Mouse (Mus musculus): ENCODE measurements around the gene Togaram1. TPM values are rescaled to one million over a fixed set of nuclear protein-coding genes. Genes with fewer than 3 reads are reported as not detected.
A peak's percentile ranks its signal among the peaks of the same experiment; 100 is the strongest.

Togaram1 gene
- total and polyA plus RNA-seq, 3 experiments: 14.8 to 22.7 (median 15.9) TPM

- TF ChIP-seq KAT2A (conservative IDR thresholded peaks at IDR 0.05; ENCODE audit: low read depth, low read length) (peak; percentile 100), POLR2AphosphoS5 (IDR thresholded peaks at IDR 0.05; ENCODE audit: borderline replicate concordance, low read depth, low read length) (no peak), E2F4 (IDR thresholded peaks at IDR 0.05; ENCODE audit: borderline replicate concordance, low read depth, low read length) (no peak), UBTF (IDR thresholded peaks at IDR 0.05; ENCODE audit: borderline replicate concordance, insufficient read depth, low read depth, low read length) (no peak), ETS1 (IDR thresholded peaks at IDR 0.05; ENCODE audit: low read depth, low read length) (peak; percentile 55)
Observed at GRCm38 (mm10) chr12:64965124-64966026, at the start of gene Togaram1, which contains the start of gene Klhl28 (continued).

GRCm38 (mm10) chr12:64916735-64917134 lies 48.9 kb upstream of the Togaram1 start:
- H3K4me3 ChIP-seq (ENCODE audit: control insufficient read depth in 1 of 2, insufficient read depth in 1 of 2, low read depth in 2 of 2, low read length in 2 of 2): peak overlapping the region in 1 of 2 experiments; percentile 62; a peak in 1 of 4 replicates
- no peak overlapping the region for H3K27ac ChIP-seq (ENCODE audit: control insufficient read depth, low read depth, low read length)
- peak; percentile 23 for DNase-seq (ENCODE audit: low read depth, low spot score)
- H3K9ac ChIP-seq (ENCODE audit: control insufficient read depth, low read depth, low read length, poor library complexity, severe bottlenecking): peak overlapping the region; percentile 18; the same call in 1 of the 2 replicates
- peaks cover 2% of the 10 kb centered on the region; the same call in 1 of the 2 replicates for H3K79me2 ChIP-seq (ENCODE audit: control insufficient read depth, insufficient read depth, low read length, poor library complexity)
- H3K27me3 ChIP-seq (ENCODE audit: control insufficient read depth in 1 of 2, insufficient read depth in 2 of 2, low read length in 2 of 2): no peaks in the 10 kb centered on the region
- no peaks in the 10 kb centered on the region for H3K9me3 ChIP-seq (replicated peaks; ENCODE audit: insufficient read depth, low read length)
- H3K4me1 ChIP-seq (ENCODE audit: control insufficient read depth in 1 of 2, insufficient read depth in 2 of 2, low read length in 2 of 2): peaks cover 2 to 3% of the 10 kb centered on the region in 2 experiments; a peak in 2 of 4 replicates
- peaks cover 0 to 7% of the 10 kb centered on the region in 2 experiments; a peak in 2 of 4 replicates for H3K36me3 ChIP-seq (ENCODE audit: control insufficient read depth in 1 of 2, insufficient read depth in 2 of 2, low read length in 2 of 2)
- TF ChIP-seq ETS1 (IDR thresholded peaks at IDR 0.05; ENCODE audit: low read depth, low read length): 0 out of 2 replicates have a peak, but pooled peaks have one; percentile 12
- TF ChIP-seq UBTF (IDR thresholded peaks at IDR 0.05; ENCODE audit: borderline replicate concordance, insufficient read depth, low read depth, low read length): no peak
- peak; percentile 97 for TF ChIP-seq ZNF384 (IDR thresholded peaks at IDR 0.05; ENCODE audit: low read depth, low read length)
- peak; percentile 50 for TF ChIP-seq GATA1 (IDR thresholded peaks at IDR 0.05; ENCODE audit: low read depth, low read length)
- TF ChIP-seq MAFK (IDR thresholded peaks at IDR 0.05; ENCODE audit: borderline replicate concordance, low read depth, low read length): no peak

- Histone ChIP-seq H3K4me3 (ENCODE audit: control insufficient read depth in 1 of 2, insufficient read depth in 1 of 2, low read depth in 2 of 2, low read length in 2 of 2) (peak within 1 kb of the TSS; percentile 93 to 99), H3K9ac (ENCODE audit: control insufficient read depth, low read depth, low read length, poor library complexity, severe bottlenecking) (peak within 1 kb of the TSS; percentile 78), H3K4me1 (ENCODE audit: control insufficient read depth in 1 of 2, insufficient read depth in 2 of 2, low read length in 2 of 2) (peaks cover 2 to 3% of the 10 kb centered on the region in 2 experiments; a peak in 2 of 4 replicates), H3K79me2 (ENCODE audit: control insufficient read depth, insufficient read depth, low read length, poor library complexity) (peaks cover 2% of the 10 kb centered on the region; the same call in 1 of the 2 replicates), H3K36me3 (ENCODE audit: control insufficient read depth in 1 of 2, insufficient read depth in 2 of 2, low read length in 2 of 2) (peaks cover 0 to 7% of the 10 kb centered on the region in 2 experiments; a peak in 2 of 4 replicates), H3K9me3 (replicated peaks; ENCODE audit: insufficient read depth, low read length) (no peaks in the 10 kb centered on the region), H3K27ac (ENCODE audit: control insufficient read depth, low read depth, low read length) (no peak within 1 kb of the TSS), H3K27me3 (ENCODE audit: control insufficient read depth in 1 of 2, insufficient read depth in 2 of 2, low read length in 2 of 2) (no peaks in the 10 kb centered on the region)
- TF ChIP-seq ZNF384 (IDR thresholded peaks at IDR 0.05; ENCODE audit: low read depth, low read length): no peak
- no peak for TF ChIP-seq MAFK (IDR thresholded peaks at IDR 0.05; ENCODE audit: borderline replicate concordance, low read depth, low read length)
- TF ChIP-seq ELF1 (IDR thresholded peaks at IDR 0.05; ENCODE audit: low read depth, low read length): peak; percentile 47; the same call in 1 of the 2 replicates
- peak; percentile 77 for TF ChIP-seq MXI1 (IDR thresholded peaks at IDR 0.05; ENCODE audit: low read depth, low read length)
- no peak for TF ChIP-seq MEF2A (IDR thresholded peaks at IDR 0.05; ENCODE audit: extremely low read depth, insufficient replicate concordance, low read depth, low read length, poor library complexity, severe bottlenecking)
- peak; percentile 49; the same call in 1 of the 2 replicates for TF ChIP-seq HCFC1 (IDR thresholded peaks at IDR 0.05; ENCODE audit: low read depth, low read length)
- TF ChIP-seq SIN3A (IDR thresholded peaks at IDR 0.05; ENCODE audit: low read length): peak; percentile 88
- 0 out of 2 replicates have a peak, but pooled peaks have one; percentile 79 for TF ChIP-seq MAZ (IDR thresholded peaks at IDR 0.05; ENCODE audit: low read depth, low read length)
- TF ChIP-seq NRF1 (IDR thresholded peaks at IDR 0.05; ENCODE audit: insufficient read depth, low read depth, low read length, poor library complexity, severe bottlenecking): peak; percentile 91
- peak; percentile 35 to 66; a peak in 3 of 4 replicates for TF ChIP-seq POLR2A (IDR thresholded peaks at IDR 0.05; ENCODE audit: control insufficient read depth in 1 of 2, insufficient read depth in 1 of 2, low read depth in 1 of 2, low read length in 2 of 2, poor library complexity in 1 of 2)
- peak; percentile 89 for TF ChIP-seq MAX (IDR thresholded peaks at IDR 0.05; ENCODE audit: low read length)
- no peak for TF ChIP-seq TAL1 (IDR thresholded peaks at IDR 0.05; ENCODE audit: low read length)
- TF ChIP-seq UBTF (IDR thresholded peaks at IDR 0.05; ENCODE audit: borderline replicate concordance, insufficient read depth, low read depth, low read length): 0 out of 2 replicates have a peak, but pooled peaks have one; percentile 34
- TF ChIP-seq ETS1 (IDR thresholded peaks at IDR 0.05; ENCODE audit: low read depth, low read length): peak; percentile 39; the same call in 1 of the 2 replicates
- DNase-seq (ENCODE audit: low read depth, low spot score): peak; percentile 97
Observed at GRCm38 (mm10) chr12:64917578-64918471, 47.8 kb upstream of the Togaram1 start, which contains the start of gene Gm527. TSS of gene Gm527 (plus strand) at chr12:64917906.

Data from MEL (cell line).